Mouse (Mus musculus) E14TG2a.4 (cell line): ENCODE measurements around the gene Selenof.

Source experiments
- CTCF ChIP-seq: conservative IDR thresholded peaks from 2 replicates; pipeline ENCODE4 v1.5.1; 2014; ENCODE audit warnings: low read length
- NANOG ChIP-seq: IDR thresholded peaks from 2 replicates; pipeline ENCODE4 v1.6.1; 2014; ENCODE audit warnings: borderline replicate concordance, low read length, mixed read lengths
- POU5F1 ChIP-seq: IDR thresholded peaks from 2 replicates; pipeline ENCODE4 v1.6.1; 2014; ENCODE audit warnings: low read length, borderline replicate concordance

DNA sequence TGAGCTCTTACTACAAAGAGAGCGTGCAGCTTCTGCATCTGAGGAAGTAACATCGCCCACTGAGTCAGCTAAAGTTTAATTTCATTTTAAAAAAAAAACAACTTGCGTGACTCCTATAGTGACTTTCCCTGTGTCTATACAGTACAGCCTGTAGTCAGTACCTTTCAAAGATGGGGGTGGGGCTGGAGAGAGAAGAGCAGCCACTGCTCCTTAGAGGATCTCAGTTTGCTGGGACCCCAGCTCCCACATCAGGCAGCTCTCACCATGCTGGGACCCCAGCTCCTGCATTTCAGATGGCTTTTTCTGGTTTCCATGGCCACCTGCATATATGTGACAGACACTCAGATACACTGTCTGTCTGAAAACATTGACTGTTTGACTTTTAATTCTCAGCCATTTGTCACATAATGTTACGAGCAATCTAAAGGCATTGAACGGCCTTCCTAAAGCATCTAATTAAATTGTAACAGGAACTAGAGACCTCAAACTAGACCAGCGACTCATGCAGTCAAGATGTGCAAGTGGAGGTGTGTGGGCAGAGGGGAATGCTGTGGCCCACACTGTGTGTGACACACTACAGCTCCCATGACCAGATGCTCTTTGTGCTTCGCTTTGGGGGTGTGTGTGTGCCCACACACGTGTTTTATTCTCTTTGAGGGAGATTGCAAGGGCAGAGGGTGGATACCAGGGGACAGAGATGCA, 19.2 kb downstream of the Selenof start:
- no peak for TF ChIP-seq CTCF
- no peak for TF ChIP-seq NANOG
- TF ChIP-seq POU5F1, result no peak
